19 mouse cellular contexts compared by ENCODE assay signal in genomic region chr11:59243856-59244255, GRCm38 (mm10). TPM values are rescaled to one million over a fixed set of nuclear protein-coding genes. Genes with fewer than 3 reads are reported as not detected.
"Had no signal": no experiment of that assay in that cellular context is flagged by ENCODE, and none has a peak within 500 bp of the region (broad histone marks: within the 10 kb centered on the region; RNA-seq: fewer than 3 reads in every experiment).

No protein-coding gene starts in this region.

- H3K36me3 ChIP-seq: lung, embryonic 15.5 days; midbrain, embryonic 13.5 days; midbrain, embryonic 15.5 days; neural tube, embryonic 12.5 days had no signal

- H3K27me3 ChIP-seq: midbrain, embryonic 15.5 days had no signal

- H3K9me3 ChIP-seq: lung, embryonic 15.5 days; megakaryocyte, embryonic 14.5 days; midbrain, embryonic 13.5 days; midbrain, embryonic 15.5 days; neural tube, embryonic 12.5 days had no signal

- H3K27ac ChIP-seq: lung, embryonic 15.5 days; macrophage; midbrain, embryonic 13.5 days; midbrain, embryonic 15.5 days; neural tube, embryonic 12.5 days had no signal

- H3K9ac ChIP-seq: liver, postnatal 0 days; lung, embryonic 15.5 days; midbrain, embryonic 13.5 days; midbrain, embryonic 15.5 days; neural tube, embryonic 12.5 days had no signal

- H3K4me3 ChIP-seq: lung, embryonic 15.5 days; megakaryocyte, embryonic 14.5 days; midbrain, embryonic 13.5 days; midbrain, embryonic 15.5 days; neural tube, embryonic 12.5 days had no signal

- DNase-seq: liver, postnatal 0 days; lung, adult 2 months; lung, postnatal 14 days; lung, postnatal 36 days; right cerebral cortex, postnatal 14 days; thymus, adult 2 months; thymus, postnatal 25 days; thymus, postnatal 4 days had no signal

RNA-seq across cellular contexts. Expression of gene Wnt3a, which starts 46.7 kb away (rescaled TPM):
- total RNA-seq: megakaryocyte progenitor cell, adult 5-6 weeks; monocyte, adult 5-6 weeks; neutrophil, adult 5-6 weeks had no signal
- polyA plus RNA-seq: liver, postnatal 0 days; macrophage; midbrain, postnatal 0 days; spleen, adult 2 months had no signal
